Mouse (Mus musculus): ENCODE results near the gene Fndc8. TPM values are rescaled to one million over a fixed set of nuclear protein-coding genes. Genes with fewer than 3 reads are reported as not detected.

Gene Fndc8
- polyA plus RNA-seq, 1 experiment, result not detected

GRCm38 (mm10) chr11:82901606-82902310, 9.8 kb downstream of the Fndc8 start:
- 94% methylated on average over 20 of the region's 20 CpGs for WGBS
- Histone ChIP-seq H3K4me1 (ENCODE audit: control insufficient read depth, insufficient read depth, low read length) (no peaks in the 10 kb centered on the region), H3K27ac (ENCODE audit: insufficient read depth, low read depth, low read length) (no peak overlapping the region), H3K4me3 (ENCODE audit: insufficient read depth, low read depth, low read length) (no peak overlapping the region)
- TF ChIP-seq POLR2A (IDR thresholded peaks at IDR 0.05; ENCODE audit: insufficient read depth, low read depth, low read length), result no peak
- TF ChIP-seq CTCF (IDR thresholded peaks at IDR 0.05; ENCODE audit: insufficient read depth, low read depth, low read length), result no peak

GRCm38 (mm10) chr11:82904952-82905351, 13.0 kb downstream of the Fndc8 start:
- TF ChIP-seq CTCF (IDR thresholded peaks at IDR 0.05; ENCODE audit: insufficient read depth, low read depth, low read length) (no peak), POLR2A (IDR thresholded peaks at IDR 0.05; ENCODE audit: insufficient read depth, low read depth, low read length) (no peak)
- Histone ChIP-seq H3K27ac (ENCODE audit: insufficient read depth, low read depth, low read length) (no peak overlapping the region), H3K4me3 (ENCODE audit: insufficient read depth, low read depth, low read length) (no peak overlapping the region), H3K4me1 (ENCODE audit: control insufficient read depth, insufficient read depth, low read length) (peaks cover 5% of the 10 kb centered on the region)
- WGBS, result 62% methylated on average over 8 of the region's 8 CpGs

- Histone ChIP-seq H3K4me1 (ENCODE audit: control insufficient read depth, insufficient read depth, low read length) (peaks cover 5% of the 10 kb centered on the region), H3K27ac (ENCODE audit: insufficient read depth, low read depth, low read length) (no peak overlapping the region), H3K4me3 (ENCODE audit: insufficient read depth, low read depth, low read length) (no peak overlapping the region)
- TF ChIP-seq CTCF (IDR thresholded peaks at IDR 0.05; ENCODE audit: insufficient read depth, low read depth, low read length), result no peak
- no peak for TF ChIP-seq POLR2A (IDR thresholded peaks at IDR 0.05; ENCODE audit: insufficient read depth, low read depth, low read length)
- 91% methylated on average over 5 of the region's 5 CpGs for WGBS
Measured at GRCm38 (mm10) chr11:82905816-82906215, 13.9 kb downstream of the Fndc8 start.

- TF ChIP-seq POLR2A (IDR thresholded peaks at IDR 0.05; ENCODE audit: insufficient read depth, low read depth, low read length), result peak; percentile 37; the same call in 1 of the 2 replicates
- TF ChIP-seq CTCF (IDR thresholded peaks at IDR 0.05; ENCODE audit: insufficient read depth, low read depth, low read length), result peak; percentile 79
- 1% methylated on average over 73 of the region's 73 CpGs for WGBS
- Histone ChIP-seq H3K4me3 (ENCODE audit: insufficient read depth, low read depth, low read length) (peak within 1 kb of the TSS; percentile 97), H3K27ac (ENCODE audit: insufficient read depth, low read depth, low read length) (no peak within 1 kb of the TSS), H3K4me1 (ENCODE audit: control insufficient read depth, insufficient read depth, low read length) (peaks cover 5% of the 10 kb centered on the region)
Measured at GRCm38 (mm10) chr11:82907651-82908607, 16.0 kb downstream of the Fndc8 start, which contains the start of gene Nle1. TSS of gene Nle1 (minus strand) at chr11:82908411.

- TF ChIP-seq POLR2A (IDR thresholded peaks at IDR 0.05; ENCODE audit: insufficient read depth, low read depth, low read length) (no peak), CTCF (IDR thresholded peaks at IDR 0.05; ENCODE audit: insufficient read depth, low read depth, low read length) (no peak)
- Histone ChIP-seq H3K4me1 (ENCODE audit: control insufficient read depth, insufficient read depth, low read length) (peaks cover 5% of the 10 kb centered on the region), H3K4me3 (ENCODE audit: insufficient read depth, low read depth, low read length) (no peak overlapping the region), H3K27ac (ENCODE audit: insufficient read depth, low read depth, low read length) (no peak overlapping the region)
- 70% methylated on average over 10 of the region's 10 CpGs for WGBS
Measured at GRCm38 (mm10) chr11:82908608-82908989, 16.7 kb downstream of the Fndc8 start.

GRCm38 (mm10) chr11:82910250-82910649, 18.3 kb downstream of the Fndc8 start, which contains the start of gene Unc45b:
TSS of gene Unc45b (plus strand) at chr11:82910550.
- H3K4me3 ChIP-seq (ENCODE audit: insufficient read depth, low read depth, low read length), result no peak within 1 kb of the TSS
- 85% methylated on average over 4 of the region's 4 CpGs for WGBS
- peaks cover 5% of the 10 kb centered on the region for H3K4me1 ChIP-seq (ENCODE audit: control insufficient read depth, insufficient read depth, low read length)
- TF ChIP-seq POLR2A (IDR thresholded peaks at IDR 0.05; ENCODE audit: insufficient read depth, low read depth, low read length) (no peak), CTCF (IDR thresholded peaks at IDR 0.05; ENCODE audit: insufficient read depth, low read depth, low read length) (no peak)
- H3K27ac ChIP-seq (ENCODE audit: insufficient read depth, low read depth, low read length), result no peak within 1 kb of the TSS

- peaks cover 5% of the 10 kb centered on the region for H3K4me1 ChIP-seq (ENCODE audit: control insufficient read depth, insufficient read depth, low read length)
- WGBS, result 86% methylated on average over 11 of the region's 11 CpGs
- TF ChIP-seq POLR2A (IDR thresholded peaks at IDR 0.05; ENCODE audit: insufficient read depth, low read depth, low read length), result no peak
- no peak for TF ChIP-seq CTCF (IDR thresholded peaks at IDR 0.05; ENCODE audit: insufficient read depth, low read depth, low read length)
- H3K27ac ChIP-seq (ENCODE audit: insufficient read depth, low read depth, low read length), result no peak overlapping the region
- no peak overlapping the region for H3K4me3 ChIP-seq (ENCODE audit: insufficient read depth, low read depth, low read length)
Measured at GRCm38 (mm10) chr11:82910679-82911389, 18.9 kb downstream of the Fndc8 start.

- Histone ChIP-seq H3K4me1 (ENCODE audit: control insufficient read depth, insufficient read depth, low read length) (no peaks in the 10 kb centered on the region), H3K4me3 (ENCODE audit: insufficient read depth, low read depth, low read length) (no peak overlapping the region)
- WGBS, result 7% methylated on average over 16 of the region's 16 CpGs
Measured at GRCm38 (mm10) chr11:82914711-82915352, 22.9 kb downstream of the Fndc8 start.

More at GRCm38 (mm10) chr11:82914711-82915352, 22.9 kb downstream of the Fndc8 start:
- no peak overlapping the region for H3K27ac ChIP-seq (ENCODE audit: insufficient read depth, low read depth, low read length)
- peak; percentile 91 for TF ChIP-seq CTCF (IDR thresholded peaks at IDR 0.05; ENCODE audit: insufficient read depth, low read depth, low read length)
- no peak for TF ChIP-seq POLR2A (IDR thresholded peaks at IDR 0.05; ENCODE audit: insufficient read depth, low read depth, low read length)

Data from olfactory bulb, adult 2 months (tissue).